Mouse (Mus musculus) thymus, adult 18-20 months (tissue): ENCODE measurements around the gene Btbd35f2.
"Not testable (repeated sequence)": the region's sequence is repeated elsewhere in the genome, so short reads cannot be mapped to it uniquely, and the experiment has no call there.

Source experiments
- DNase-seq, 2 experiments: peaks; one replicate each; pipeline ENCODE4 v3.0.0; 2022; ENCODE audit warnings: mixed read lengths in 2 of 2

Gene Btbd35f2

GRCm38 (mm10) chrX:32278094-32278493 lies at the start of gene Btbd35f2:
Btbd35f2 (plus strand) TSS chrX:32278394.
- DNase-seq = not testable (repeated sequence)
